Mouse (Mus musculus) monocyte, adult 59 days (primary cell): Measurements from ENCODE around the gene Wfdc2. TPM values are rescaled to one million over a fixed set of nuclear protein-coding genes. Genes with fewer than 3 reads are reported as not detected.

Experiments used
- total RNA-seq, 2 experiments: library from RNA; stranded (reverse); gene quantifications; one replicate each; pipeline ENCODE4 v1.2.4; 2023

The Wfdc2 gene
- total RNA-seq, result not detected

GRCm38 (mm10) chr2:164562391-164563188, at the start of gene Wfdc2:
Wfdc2 (plus strand) TSS chr2:164562413.

GRCm38 (mm10) chr2:164573359-164573758, 11.1 kb downstream of the Wfdc2 start, which contains the start of gene Spint3:
Spint3 (minus strand) TSS chr2:164573459.

GRCm38 (mm10) chr2:164585025-164585725, 23.0 kb downstream of the Wfdc2 start, which contains the start of gene Wfdc6a:
Wfdc6a (minus strand) TSS chr2:164585447.

GRCm38 (mm10) chr2:164593494-164593893, 31.3 kb downstream of the Wfdc2 start, which contains the start of gene Eppin:
Eppin (minus strand) TSS chr2:164593594.

GRCm38 (mm10) chr2:164613471-164613870, 51.3 kb downstream of the Wfdc2 start, which contains the start of the genes Wfdc6b and Wfdc8:
Wfdc6b (plus strand) TSS chr2:164613522.
Wfdc8 (minus strand) TSS chr2:164613626.

Other genes starting within 250 kb of the Wfdc2 start
- not detected for gene Svs6, start 245.7 kb upstream of the Wfdc2 start, total RNA-seq
- not detected for gene Svs5, start 229.7 kb upstream of the Wfdc2 start, total RNA-seq
- 100 to 1,000 TPM; 227 to 229 TPM for gene Slpi, start 173.3 kb upstream of the Wfdc2 start, total RNA-seq
- not detected for gene Rbpjl, start 159.3 kb upstream of the Wfdc2 start, total RNA-seq
- not detected for gene Matn4, start 157.3 kb upstream of the Wfdc2 start, total RNA-seq
- gene Sdc4, start 118.5 kb upstream of the Wfdc2 start, total RNA-seq, result 10 to 100 TPM; 13.2 to 13.8 TPM
- gene Sys1, start 105.4 kb upstream of the Wfdc2 start, total RNA-seq, result 10 to 100 TPM; 35.5 to 36.0 TPM
- 10 to 100 TPM; 10.9 to 12.8 TPM for gene Gm20458, start 101.4 kb upstream of the Wfdc2 start, total RNA-seq
- not detected for gene Trp53tg5, start 88.7 kb upstream of the Wfdc2 start, total RNA-seq
- gene Dbndd2, start 76.3 kb upstream of the Wfdc2 start, total RNA-seq, result 10 to 100 TPM; 11.1 to 19.7 TPM
- 10 to 100 TPM; 74.5 to 76.9 TPM for gene Pigt, start 64.9 kb upstream of the Wfdc2 start, total RNA-seq
- gene Spint3, start 11.0 kb downstream of the Wfdc2 start, total RNA-seq, result not detected
- gene Wfdc6a, start 23.0 kb downstream of the Wfdc2 start, total RNA-seq, result not detected
- not detected for gene Eppin, start 31.2 kb downstream of the Wfdc2 start, total RNA-seq
- not detected for gene Wfdc6b, start 51.1 kb downstream of the Wfdc2 start, total RNA-seq
- not detected for gene Wfdc8, start 51.2 kb downstream of the Wfdc2 start, total RNA-seq
- not detected for gene Wfdc16, start 76.4 kb downstream of the Wfdc2 start, total RNA-seq
- not detected for gene Wfdc10, start 93.6 kb downstream of the Wfdc2 start, total RNA-seq
- not detected for gene Wfdc9, start 94.2 kb downstream of the Wfdc2 start, total RNA-seq
- not detected for gene Wfdc11, start 111.7 kb downstream of the Wfdc2 start, total RNA-seq
- not detected for gene Wfdc13, start 122.7 kb downstream of the Wfdc2 start, total RNA-seq
- not detected for gene Spint4, start 136.1 kb downstream of the Wfdc2 start, total RNA-seq
- gene Spint5, start 152.9 kb downstream of the Wfdc2 start, total RNA-seq, result not detected
- gene Wfdc3, start 183.5 kb downstream of the Wfdc2 start, total RNA-seq, result not detected
- gene Dnttip1, start 183.6 kb downstream of the Wfdc2 start, total RNA-seq, result 10 to 100 TPM; 32.0 to 44.8 TPM
- 1 to 10 TPM; 3.0 TPM for gene Ube2c, start 207.5 kb downstream of the Wfdc2 start, total RNA-seq
- gene Tnnc2, start 217.6 kb downstream of the Wfdc2 start, total RNA-seq, result not detected
- gene Snx21, start 223.4 kb downstream of the Wfdc2 start, total RNA-seq, result 10 to 100 TPM; 12.5 to 16.9 TPM
- 10 to 100 TPM; 29.8 to 33.3 TPM for gene Acot8, start 242.5 kb downstream of the Wfdc2 start, total RNA-seq
- gene Zswim3, start 242.7 kb downstream of the Wfdc2 start, total RNA-seq, result 1 to 10 TPM; 2.8 to 3.1 TPM